Mouse (Mus musculus): ENCODE measurements at regions not wholly inside any gene's neighbourhood (a gene's known extent, or its start where the extent isn't known, plus 50 kb on each side); places are given as distances from the start of the nearest gene placed in this dataset.

DNA sequence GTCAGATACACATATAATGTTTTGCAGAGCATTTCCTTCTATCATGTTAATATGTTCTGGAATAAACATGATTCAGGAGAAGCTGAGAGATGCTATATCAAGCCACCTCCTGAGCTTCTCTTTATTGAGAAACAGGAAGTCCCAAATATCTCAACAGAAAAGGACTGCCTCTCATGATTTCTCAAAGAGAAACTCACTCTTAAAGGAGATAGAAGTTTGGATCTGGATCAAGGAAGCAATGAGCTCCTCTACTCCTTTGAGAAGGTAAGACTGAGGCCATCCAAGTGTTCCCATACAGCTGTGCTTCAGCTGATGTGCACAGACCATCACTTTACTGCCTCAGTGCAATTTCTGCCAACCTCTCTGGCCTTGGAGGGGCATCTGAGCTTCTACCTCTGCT is 213.9 kb upstream of the Hnrnpa3 start:
- Histone ChIP-seq H3K4me2 (no peak overlapping the region), H3K27ac (replicated peaks) (no peak overlapping the region), H3K9ac (no peak overlapping the region), H3K36me3 (no peaks in the 10 kb centered on the region), H3K4me1 (no peaks in the 10 kb centered on the region), H3K4me3 (no peak overlapping the region), H3K27me3 (replicated peaks) (no peaks in the 10 kb centered on the region), H3K9me3 (no peaks in the 10 kb centered on the region)
- no peak for ATAC-seq (ENCODE audit: extremely low read depth, insufficient number of reproducible peaks, low FRiP score, low TSS enrichment)

DNA sequence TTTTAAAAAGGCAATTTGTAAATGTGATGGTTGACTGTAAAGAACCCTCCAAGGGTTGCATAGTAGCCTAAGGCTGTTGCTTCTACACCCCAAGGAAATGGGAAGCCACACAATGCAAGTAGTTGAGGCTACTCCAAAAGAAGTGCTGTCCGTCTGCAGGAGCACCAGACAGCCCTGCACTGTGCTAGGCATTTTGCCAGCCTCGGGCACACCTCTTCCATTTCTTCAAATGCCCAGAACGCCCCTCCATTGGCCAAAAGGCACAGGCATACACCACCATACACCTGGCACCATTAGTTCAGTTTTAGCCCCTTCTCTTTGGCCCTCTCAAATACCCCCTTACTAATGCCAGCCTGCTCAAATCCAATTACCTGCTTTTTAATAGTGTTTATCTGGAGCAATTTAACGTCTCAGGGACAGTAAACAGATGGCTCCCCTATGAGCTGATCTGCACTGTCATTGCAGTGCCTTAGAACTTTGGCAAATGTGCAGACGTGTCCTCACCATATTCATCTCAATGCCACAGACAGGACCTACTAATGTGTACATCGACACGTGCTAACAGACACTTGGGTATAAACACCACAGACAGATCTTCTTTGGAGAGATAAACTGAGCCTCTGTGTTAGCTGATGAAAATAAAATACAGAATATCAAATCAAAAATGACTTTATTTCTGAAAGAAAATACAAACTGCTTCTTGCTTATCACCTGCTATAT is 211.9 kb upstream of the Hnrnpa3 start:
- Histone ChIP-seq H3K9me3 (no peaks in the 10 kb centered on the region), H3K9ac (no peak overlapping the region), H3K27ac (replicated peaks) (no peak overlapping the region), H3K4me3 (no peak overlapping the region), H3K36me3 (no peaks in the 10 kb centered on the region), H3K4me1 (no peaks in the 10 kb centered on the region), H3K4me2 (no peak overlapping the region), H3K27me3 (replicated peaks) (no peaks in the 10 kb centered on the region)
- 67% methylated on average over 7 of the region's 7 CpGs for WGBS
- no peak for ATAC-seq (ENCODE audit: extremely low read depth, insufficient number of reproducible peaks, low FRiP score, low TSS enrichment)

DNA sequence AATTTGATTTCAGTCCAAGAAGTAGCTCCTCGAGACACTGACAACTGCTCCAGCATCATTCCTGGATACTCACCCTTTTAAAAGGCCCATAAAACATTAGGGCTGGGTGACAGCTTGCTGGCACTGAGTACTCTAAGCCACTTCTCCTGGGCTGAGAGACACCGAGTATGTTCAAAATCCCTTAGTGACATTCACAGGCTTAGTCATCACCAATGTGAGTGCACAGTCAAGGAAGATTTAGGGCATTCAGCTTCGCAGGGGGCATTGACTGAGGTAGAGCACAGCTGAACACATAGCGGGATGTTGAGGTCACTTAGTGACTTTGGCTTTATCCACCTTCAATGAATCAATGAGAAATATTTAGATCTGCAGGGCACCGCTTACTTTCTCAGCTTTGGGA is 210.8 kb upstream of the Hnrnpa3 start:
- no peak overlapping the region for H3K4me3 ChIP-seq
- no peaks in the 10 kb centered on the region for H3K27me3 ChIP-seq (replicated peaks)
- H3K9me3 ChIP-seq = no peaks in the 10 kb centered on the region
- no peaks in the 10 kb centered on the region for H3K36me3 ChIP-seq
- 72% methylated on average over 5 of the region's 5 CpGs for WGBS
- ATAC-seq (ENCODE audit: extremely low read depth, insufficient number of reproducible peaks, low FRiP score, low TSS enrichment) = no peak
- H3K4me1 ChIP-seq = no peaks in the 10 kb centered on the region
- no peak overlapping the region for H3K27ac ChIP-seq (replicated peaks)
- H3K4me2 ChIP-seq = no peak overlapping the region
- no peak overlapping the region for H3K9ac ChIP-seq

DNA sequence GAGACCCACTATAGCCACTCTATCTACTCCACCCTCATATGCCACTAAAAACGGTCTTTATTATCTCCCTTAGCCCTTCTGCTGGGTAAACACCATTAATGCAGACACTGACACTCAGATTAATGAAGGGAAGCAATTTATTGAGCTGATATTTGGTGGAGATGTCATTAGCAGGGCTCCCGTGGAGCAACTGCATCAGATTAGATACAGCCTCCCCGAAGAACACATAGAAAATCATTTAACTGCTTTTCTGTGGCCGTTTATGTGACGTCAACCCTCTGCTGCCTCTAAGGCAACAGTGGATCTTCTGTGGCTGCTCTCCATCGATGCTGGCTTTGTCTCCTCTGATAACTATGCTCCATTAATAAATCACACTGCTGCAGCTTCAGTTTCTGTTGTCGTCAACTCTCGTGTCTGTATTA is 207.2 kb upstream of the Hnrnpa3 start:
- Histone ChIP-seq H3K4me2 (no peak overlapping the region), H3K27ac (replicated peaks) (no peak overlapping the region), H3K4me3 (no peak overlapping the region), H3K9ac (no peak overlapping the region), H3K9me3 (no peaks in the 10 kb centered on the region), H3K27me3 (replicated peaks) (no peaks in the 10 kb centered on the region), H3K4me1 (no peaks in the 10 kb centered on the region), H3K36me3 (no peaks in the 10 kb centered on the region)
- 58% methylated on average over 8 of the region's 8 CpGs for WGBS
- no peak for ATAC-seq (ENCODE audit: extremely low read depth, insufficient number of reproducible peaks, low FRiP score, low TSS enrichment)

DNA sequence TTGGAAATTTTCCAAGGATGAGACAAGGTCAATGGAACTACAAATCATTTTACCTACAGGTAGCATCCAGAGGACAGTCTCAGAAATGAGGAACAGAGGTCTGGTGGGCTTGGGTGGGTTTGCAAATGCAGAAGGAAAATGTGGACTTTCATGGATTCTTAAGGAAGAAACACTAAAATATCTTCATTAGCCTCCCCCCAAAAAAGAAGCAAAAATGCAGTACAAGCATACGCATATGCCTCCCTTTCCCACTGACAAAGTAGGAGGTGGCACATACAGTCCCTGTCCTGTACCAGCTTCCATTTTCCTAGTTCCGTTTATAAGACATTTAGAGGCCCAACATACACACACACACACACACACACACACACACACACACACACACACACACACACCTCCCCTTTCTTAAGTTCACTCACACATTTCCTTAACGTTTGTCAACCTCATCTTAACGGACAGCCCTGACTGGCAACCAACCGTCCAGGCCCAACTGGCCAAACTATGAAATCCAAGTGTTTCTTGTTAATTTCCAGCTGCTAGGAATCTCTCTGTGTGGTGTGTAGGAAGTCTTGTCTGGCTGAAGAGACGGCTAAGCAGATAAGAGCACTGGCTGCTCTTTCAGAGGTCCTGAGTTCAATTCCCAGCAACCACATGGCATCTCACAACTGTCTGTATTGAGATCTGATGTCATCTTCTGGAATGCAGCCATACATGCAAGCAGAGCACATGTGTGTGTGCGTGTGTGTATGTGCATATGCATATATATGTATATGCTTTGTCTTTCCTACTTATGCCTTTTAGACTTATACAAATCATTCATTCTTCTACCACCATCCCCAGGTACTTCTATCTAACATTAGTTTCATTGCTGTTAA is 206.6 kb upstream of the Hnrnpa3 start:
- no peak overlapping the region for H3K4me2 ChIP-seq
- H3K27me3 ChIP-seq (replicated peaks) = no peaks in the 10 kb centered on the region
- H3K36me3 ChIP-seq = no peaks in the 10 kb centered on the region
- no peaks in the 10 kb centered on the region for H3K4me1 ChIP-seq
- WGBS = 72% methylated on average over 7 of the region's 7 CpGs
- H3K9ac ChIP-seq = no peak overlapping the region
- H3K27ac ChIP-seq (replicated peaks) = no peak overlapping the region
- no peak for ATAC-seq (ENCODE audit: extremely low read depth, insufficient number of reproducible peaks, low FRiP score, low TSS enrichment)
- no peaks in the 10 kb centered on the region for H3K9me3 ChIP-seq
- H3K4me3 ChIP-seq = no peak overlapping the region

DNA sequence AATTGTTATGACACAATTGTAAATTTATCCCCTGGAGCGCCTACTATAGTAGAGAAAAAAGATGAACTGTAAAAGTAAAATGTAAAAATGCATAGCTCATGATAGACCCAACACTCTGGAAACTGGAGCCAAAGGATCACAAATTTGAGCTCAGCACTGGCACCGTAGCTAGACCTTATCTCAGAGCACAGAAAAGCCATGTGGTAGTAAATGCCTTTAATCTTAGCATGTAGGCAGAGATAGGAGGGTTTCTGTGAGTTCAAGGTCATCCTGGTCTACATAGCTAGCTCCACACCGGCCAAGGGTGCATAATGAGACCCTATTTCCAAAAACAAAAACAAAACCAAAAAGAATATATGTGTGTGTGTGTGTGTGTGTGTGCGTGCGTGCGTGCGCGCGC is 203.6 kb upstream of the Hnrnpa3 start:
- H3K4me2 ChIP-seq = no peak overlapping the region
- H3K9me3 ChIP-seq = no peaks in the 10 kb centered on the region
- no peak overlapping the region for H3K9ac ChIP-seq
- 84% methylated on average over 9 of the region's 9 CpGs for WGBS
- no peak overlapping the region for H3K27ac ChIP-seq (replicated peaks)
- ATAC-seq (ENCODE audit: extremely low read depth, insufficient number of reproducible peaks, low FRiP score, low TSS enrichment) = no peak
- H3K27me3 ChIP-seq (replicated peaks) = no peaks in the 10 kb centered on the region
- no peak overlapping the region for H3K4me3 ChIP-seq
- H3K4me1 ChIP-seq = no peaks in the 10 kb centered on the region
- no peaks in the 10 kb centered on the region for H3K36me3 ChIP-seq

DNA sequence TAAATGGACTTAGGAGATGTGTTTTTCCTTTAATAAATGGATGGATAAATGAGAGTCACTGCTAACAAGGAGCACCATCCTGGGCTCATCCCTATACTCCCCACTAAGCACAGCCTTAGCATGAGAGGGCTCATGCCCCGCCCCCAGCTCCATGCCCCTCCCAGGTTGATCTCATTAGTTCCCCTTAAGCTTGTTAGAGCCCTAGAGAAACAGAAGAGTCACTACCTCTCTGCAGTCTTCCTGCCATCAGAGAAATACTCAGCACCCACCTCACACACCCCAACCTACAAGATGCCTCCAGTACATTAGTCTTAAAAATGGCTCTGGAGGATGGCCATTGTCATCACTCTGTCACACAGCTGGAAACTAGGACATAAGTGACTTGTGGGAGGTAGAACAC is 202.8 kb upstream of the Hnrnpa3 start:
- no peak overlapping the region for H3K27ac ChIP-seq (replicated peaks)
- no peaks in the 10 kb centered on the region for H3K4me1 ChIP-seq
- H3K27me3 ChIP-seq (replicated peaks) = no peaks in the 10 kb centered on the region
- ATAC-seq (ENCODE audit: extremely low read depth, insufficient number of reproducible peaks, low FRiP score, low TSS enrichment) = no peak
- H3K9ac ChIP-seq = no peak overlapping the region
- 55% methylated on average over 1 of the region's 1 CpGs for WGBS
- H3K36me3 ChIP-seq = no peaks in the 10 kb centered on the region
- no peak overlapping the region for H3K4me3 ChIP-seq
- H3K4me2 ChIP-seq = no peak overlapping the region
- H3K9me3 ChIP-seq = no peaks in the 10 kb centered on the region

DNA sequence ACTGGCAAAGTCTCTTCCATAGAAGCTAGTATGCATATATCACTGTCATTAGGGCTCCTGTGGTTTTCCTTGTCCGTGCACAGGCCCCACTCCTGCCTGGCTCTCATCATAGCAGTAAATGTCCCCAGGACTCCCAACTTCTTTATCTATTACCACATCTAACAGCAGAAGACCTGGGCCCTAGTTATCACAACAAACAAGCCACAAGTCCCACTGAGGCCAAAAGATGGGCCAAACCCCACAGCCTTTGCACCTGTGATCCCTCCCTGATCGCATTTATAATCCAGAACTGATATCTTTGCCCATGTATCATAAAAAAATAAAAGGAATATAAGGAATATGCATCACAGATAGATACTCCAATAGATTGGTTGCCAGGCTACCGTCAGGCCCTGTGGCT is 201.6 kb upstream of the Hnrnpa3 start:
- no peak overlapping the region for H3K4me3 ChIP-seq
- H3K27ac ChIP-seq (replicated peaks) = no peak overlapping the region
- no peaks in the 10 kb centered on the region for H3K9me3 ChIP-seq
- no peak overlapping the region for H3K4me2 ChIP-seq
- no peaks in the 10 kb centered on the region for H3K4me1 ChIP-seq
- WGBS = 87% methylated on average over 3 of the region's 3 CpGs
- ATAC-seq (ENCODE audit: extremely low read depth, insufficient number of reproducible peaks, low FRiP score, low TSS enrichment) = no peak
- no peaks in the 10 kb centered on the region for H3K36me3 ChIP-seq
- no peaks in the 10 kb centered on the region for H3K27me3 ChIP-seq (replicated peaks)
- H3K9ac ChIP-seq = no peak overlapping the region

DNA sequence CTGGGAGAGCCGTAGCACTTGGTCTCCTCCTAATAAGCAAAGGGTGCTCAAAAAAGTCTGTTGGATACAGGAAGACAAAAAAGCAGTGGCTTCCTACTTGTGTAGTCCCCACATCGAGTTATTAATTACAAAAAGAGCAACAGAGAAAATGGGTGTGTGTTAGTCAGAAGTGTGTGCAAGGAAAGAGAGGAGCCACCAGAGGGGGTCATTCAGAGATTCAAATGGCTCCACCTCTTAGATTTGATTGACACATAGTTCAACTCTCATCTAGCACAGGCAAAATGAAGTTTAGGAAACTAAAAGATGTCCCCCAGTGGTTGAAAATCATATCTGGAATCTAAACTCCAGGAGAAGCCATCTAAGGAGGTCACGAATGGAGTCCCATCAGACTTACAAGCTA is 200.2 kb upstream of the Hnrnpa3 start:
- no peaks in the 10 kb centered on the region for H3K27me3 ChIP-seq (replicated peaks)
- no peak for ATAC-seq (ENCODE audit: extremely low read depth, insufficient number of reproducible peaks, low FRiP score, low TSS enrichment)
- H3K36me3 ChIP-seq = no peaks in the 10 kb centered on the region
- no peak overlapping the region for H3K9ac ChIP-seq
- no peaks in the 10 kb centered on the region for H3K4me1 ChIP-seq
- no peaks in the 10 kb centered on the region for H3K9me3 ChIP-seq
- no peak overlapping the region for H3K27ac ChIP-seq (replicated peaks)
- H3K4me2 ChIP-seq = no peak overlapping the region
- H3K4me3 ChIP-seq = no peak overlapping the region
- 78% methylated on average over 3 of the region's 3 CpGs for WGBS

DNA sequence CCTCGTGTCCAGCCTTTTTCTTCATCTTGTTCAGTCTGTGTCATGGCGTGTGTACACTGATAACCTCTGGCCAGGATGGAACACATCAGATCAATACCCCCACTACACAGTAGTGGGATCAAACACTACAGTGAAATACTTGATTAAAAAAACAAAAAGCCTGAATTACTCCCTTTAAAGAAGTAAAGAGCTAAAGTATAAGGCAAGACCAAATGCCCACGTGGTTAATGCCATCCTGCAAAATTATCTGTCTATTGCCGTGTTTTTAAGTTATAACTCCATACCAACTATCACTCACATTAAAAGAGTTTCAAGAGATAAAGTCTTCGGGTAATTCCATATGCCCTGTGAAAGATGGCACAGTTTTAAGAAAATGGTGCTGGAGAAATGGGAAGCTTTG is 198.6 kb upstream of the Hnrnpa3 start:
- Histone ChIP-seq H3K4me2 (no peak overlapping the region), H3K4me1 (no peaks in the 10 kb centered on the region), H3K27ac (replicated peaks) (no peak overlapping the region), H3K27me3 (replicated peaks) (no peaks in the 10 kb centered on the region), H3K9me3 (no peaks in the 10 kb centered on the region), H3K36me3 (no peaks in the 10 kb centered on the region), H3K9ac (no peak overlapping the region), H3K4me3 (no peak overlapping the region)
- no peak for ATAC-seq (ENCODE audit: extremely low read depth, insufficient number of reproducible peaks, low FRiP score, low TSS enrichment)
- 76% methylated on average over 5 of the region's 5 CpGs for WGBS

DNA sequence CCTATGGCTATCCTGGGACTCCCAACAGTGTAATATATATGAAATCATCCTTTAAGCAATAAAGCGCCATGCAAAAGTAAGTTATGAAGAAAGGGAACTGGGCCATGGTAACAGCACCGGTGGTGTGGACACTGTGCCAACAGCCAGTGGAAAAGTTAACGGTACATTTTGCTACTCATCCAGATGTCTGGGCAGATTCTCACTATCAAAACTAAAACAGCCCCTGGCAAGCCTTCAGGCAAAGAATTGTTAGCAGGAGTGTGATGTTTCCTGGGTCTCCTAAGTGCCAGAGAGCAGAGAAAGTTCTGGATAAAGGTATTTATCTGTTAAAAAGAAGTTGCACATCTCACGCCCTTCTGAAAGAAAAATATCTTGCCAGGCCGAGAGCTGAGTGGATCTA is 198.0 kb upstream of the Hnrnpa3 start:
- WGBS = 64% methylated on average over 5 of the region's 5 CpGs
- Histone ChIP-seq H3K4me2 (no peak overlapping the region), H3K9me3 (no peaks in the 10 kb centered on the region), H3K4me3 (no peak overlapping the region), H3K27me3 (replicated peaks) (no peaks in the 10 kb centered on the region), H3K36me3 (no peaks in the 10 kb centered on the region), H3K4me1 (no peaks in the 10 kb centered on the region), H3K27ac (replicated peaks) (no peak overlapping the region), H3K9ac (no peak overlapping the region)
- ATAC-seq (ENCODE audit: extremely low read depth, insufficient number of reproducible peaks, low FRiP score, low TSS enrichment) = no peak
